Mouse (Mus musculus) lung, adult 2 months (tissue): ENCODE data around the gene Nol6. TPM values are rescaled to one million over a fixed set of nuclear protein-coding genes. Genes with fewer than 3 reads are reported as not detected.

Source experiments
- DNase-seq: peaks from one replicate; pipeline ENCODE4 v3.0.0; 2022
- H3K4me1 ChIP-seq: fragments of 200-500 bp; 2 replicates; pipeline ENCODE4 v1.6.1; 2011; ENCODE audit warnings: low read length; ENCODE audit not compliant: control insufficient read depth, insufficient read depth
- H3K4me3 ChIP-seq: fragments of 200-500 bp; replicated peaks from 2 replicates; pipeline ENCODE3; 2011; ENCODE audit warnings: low read depth, mild to moderate bottlenecking, control low read depth, low read length; ENCODE audit errors: extremely low read depth
- CTCF ChIP-seq: fragments of 200-500 bp; IDR thresholded peaks from 2 replicates; pipeline ENCODE4 v1.5.1; 2011; ENCODE audit warnings: mild to moderate bottlenecking, low read length, control low read depth; ENCODE audit not compliant: insufficient read depth
- POLR2A ChIP-seq: fragments of 200-500 bp; IDR thresholded peaks from 2 replicates; pipeline ENCODE4 v1.6.1; 2011; ENCODE audit warnings: low read depth, mild to moderate bottlenecking, control low read depth, low read length, borderline replicate concordance; ENCODE audit errors: extremely low read depth
- WGBS: fragments of 180-500 bp; shearing (Covaris S2); methylation state at CpG from one replicate; pipeline ENCODE4 v1.1.7; 2018; 5-methylcytosine and 5-hydroxymethylcytosine counted together
- polyA plus RNA-seq: library from polyadenylated mRNA; depleted of rRNA; stranded (reverse); fragments of >200 nt; gene quantifications from 2 replicates; pipeline ENCODE4 v1.2.3, GENCODE M21; 2012

Gene Nol6
- polyA plus RNA-seq, 1 experiment: 32.1 TPM

GRCm38 (mm10) chr4:41100986-41101385, 23.3 kb downstream of the Nol6 start:
- TF ChIP-seq CTCF: no peak
- no peak for TF ChIP-seq POLR2A
- WGBS: 50% methylated on average over 1 of the region's 1 CpGs
- Histone ChIP-seq H3K4me3 (no peak overlapping the region), H3K4me1 (peaks cover 3% of the 10 kb centered on the region; the same call in 1 of the 2 replicates)
- no peak for DNase-seq

GRCm38 (mm10) chr4:41098577-41098951, 25.7 kb downstream of the Nol6 start:
- Histone ChIP-seq H3K4me3 (no peak overlapping the region), H3K4me1 (peaks cover 3% of the 10 kb centered on the region; the same call in 1 of the 2 replicates)
- DNase-seq: no peak
- WGBS: 16% methylated on average over 11 of the region's 11 CpGs
- no peak for TF ChIP-seq POLR2A
- TF ChIP-seq CTCF: no peak

GRCm38 (mm10) chr4:41097871-41098576, 26.2 kb downstream of the Nol6 start, which contains the start of gene Aqp3:
Gene Aqp3 (minus strand): TSS chr4:41098183.
- TF ChIP-seq POLR2A: no peak
- no peak for TF ChIP-seq CTCF
- WGBS: 2% methylated on average over 42 of the region's 42 CpGs
- Histone ChIP-seq H3K4me3 (peak within 1 kb of the TSS; percentile 6), H3K4me1 (peaks cover 3% of the 10 kb centered on the region; the same call in 1 of the 2 replicates)
- peak; percentile 35 for DNase-seq

- H3K4me3 ChIP-seq: no peak overlapping the region
- H3K4me1 ChIP-seq: peaks cover 3% of the 10 kb centered on the region; the same call in 1 of the 2 replicates
- no peak for TF ChIP-seq CTCF
- no peak for TF ChIP-seq POLR2A
- DNase-seq: no peak
- 68% methylated on average over 13 of the region's 13 CpGs for WGBS
Observed at GRCm38 (mm10) chr4:41097381-41097780, 26.9 kb downstream of the Nol6 start.

GRCm38 (mm10) chr4:41096794-41097193, 27.5 kb downstream of the Nol6 start:
- no peak overlapping the region for H3K4me3 ChIP-seq
- peaks cover 3% of the 10 kb centered on the region; the same call in 1 of the 2 replicates for H3K4me1 ChIP-seq
- 83% methylated on average over 5 of the region's 5 CpGs for WGBS
- TF ChIP-seq CTCF (no peak), POLR2A (no peak)
- no peak for DNase-seq

GRCm38 (mm10) chr4:41096169-41096568, 28.1 kb downstream of the Nol6 start:
- WGBS: 53% methylated on average over 8 of the region's 8 CpGs
- no peak for DNase-seq
- TF ChIP-seq POLR2A (no peak), CTCF (no peak)
- H3K4me1 ChIP-seq: peaks cover 3% of the 10 kb centered on the region; the same call in 1 of the 2 replicates
- H3K4me3 ChIP-seq: no peak overlapping the region

GRCm38 (mm10) chr4:41094361-41094760, 29.9 kb downstream of the Nol6 start:
- DNase-seq: peak; percentile 24
- H3K4me1 ChIP-seq: peaks cover 3% of the 10 kb centered on the region; the same call in 1 of the 2 replicates
- 46% methylated on average over 9 of the region's 9 CpGs for WGBS
- no peak overlapping the region for H3K4me3 ChIP-seq
- TF ChIP-seq CTCF (no peak), POLR2A (no peak)

- TF ChIP-seq CTCF (no peak), POLR2A (no peak)
- peaks cover 2% of the 10 kb centered on the region; the same call in 1 of the 2 replicates for H3K4me1 ChIP-seq
- 67% methylated on average over 1 of the region's 1 CpGs for WGBS
- no peak for DNase-seq
- no peak overlapping the region for H3K4me3 ChIP-seq
Observed at GRCm38 (mm10) chr4:41092958-41093357, 31.3 kb downstream of the Nol6 start.

GRCm38 (mm10) chr4:41091391-41091790, 32.9 kb downstream of the Nol6 start:
- 36% methylated on average over 3 of the region's 3 CpGs for WGBS
- Histone ChIP-seq H3K4me3 (no peak overlapping the region), H3K4me1 (no peaks in the 10 kb centered on the region)
- DNase-seq: no peak
- TF ChIP-seq POLR2A: no peak
- TF ChIP-seq CTCF: no peak

GRCm38 (mm10) chr4:41089705-41090104, 34.5 kb downstream of the Nol6 start:
- Histone ChIP-seq H3K4me3 (no peak overlapping the region), H3K4me1 (no peaks in the 10 kb centered on the region)
- WGBS: 55% methylated on average over 2 of the region's 2 CpGs
- no peak for DNase-seq
- TF ChIP-seq CTCF (no peak), POLR2A (no peak)
